Mouse (Mus musculus) adrenal gland, postnatal 10 days (tissue): Measurements from ENCODE around the gene Lmf1. TPM values are rescaled to one million over a fixed set of nuclear protein-coding genes. Genes with fewer than 3 reads are reported as not detected.

Experiments used
- DNase-seq: peaks from one replicate; pipeline ENCODE4 v3.0.0; 2021; ENCODE audit warnings: mixed read lengths
- total RNA-seq, 2 experiments: library from RNA; stranded (reverse); gene quantifications; 2 replicates each; pipeline ENCODE4 v1.2.3; 2021

Lmf1 gene
- total RNA-seq, 2 experiments from 2014 or later = 35.8 to 44.3 TPM

GRCm38 (mm10) chr17:25643517-25644294 is 64.8 kb downstream of the Lmf1 start:
- peak; percentile 46 for DNase-seq

GRCm38 (mm10) chr17:25644761-25645160 is 65.9 kb downstream of the Lmf1 start:
- no peak for DNase-seq

GRCm38 (mm10) chr17:25645661-25646060 is 66.8 kb downstream of the Lmf1 start:
- no peak for DNase-seq

- DNase-seq = no peak
Measured at GRCm38 (mm10) chr17:25647901-25648300, 69.0 kb downstream of the Lmf1 start.

GRCm38 (mm10) chr17:25648678-25649216 is 69.9 kb downstream of the Lmf1 start:
- DNase-seq = no peak

- no peak for DNase-seq
Measured at GRCm38 (mm10) chr17:25650726-25651125, 71.8 kb downstream of the Lmf1 start.

GRCm38 (mm10) chr17:25652272-25652671 is 73.4 kb downstream of the Lmf1 start:
- DNase-seq = no peak

- DNase-seq = no peak
Measured at GRCm38 (mm10) chr17:25656142-25656825, 77.4 kb downstream of the Lmf1 start.

- DNase-seq = no peak
Measured at GRCm38 (mm10) chr17:25656826-25657189, 77.9 kb downstream of the Lmf1 start.

- DNase-seq = no peak
Measured at GRCm38 (mm10) chr17:25663213-25663835, 84.4 kb downstream of the Lmf1 start.

- DNase-seq = no peak
Measured at GRCm38 (mm10) chr17:25665485-25665884, 86.6 kb downstream of the Lmf1 start.

- DNase-seq = no peak
Measured at GRCm38 (mm10) chr17:25665891-25666290, 87.0 kb downstream of the Lmf1 start.

- no peak for DNase-seq
Measured at GRCm38 (mm10) chr17:25668481-25669055, 89.7 kb downstream of the Lmf1 start.

GRCm38 (mm10) chr17:25672982-25673381 is 94.1 kb downstream of the Lmf1 start:
- no peak for DNase-seq

GRCm38 (mm10) chr17:25677969-25678368 is 99.1 kb downstream of the Lmf1 start:
- DNase-seq = no peak

GRCm38 (mm10) chr17:25679818-25680217 is 100.9 kb downstream of the Lmf1 start:
- no peak for DNase-seq

GRCm38 (mm10) chr17:25681636-25682035 is 102.8 kb downstream of the Lmf1 start:
- DNase-seq = no peak

- peak; percentile 21 for DNase-seq
Measured at GRCm38 (mm10) chr17:25686323-25686722, 107.4 kb downstream of the Lmf1 start.

- no peak for DNase-seq
Measured at GRCm38 (mm10) chr17:25688922-25689321, 110.0 kb downstream of the Lmf1 start.

GRCm38 (mm10) chr17:25696263-25696662 is 117.4 kb downstream of the Lmf1 start:
- no peak for DNase-seq

GRCm38 (mm10) chr17:25698446-25698845 is 119.6 kb downstream of the Lmf1 start:
- DNase-seq = peak; percentile 83

GRCm38 (mm10) chr17:25700863-25701496 is 122.1 kb downstream of the Lmf1 start:
- DNase-seq = no peak
